Mouse (Mus musculus): ENCODE measurements at regions not wholly inside any gene's neighbourhood (a gene's known extent, or its start where the extent isn't known, plus 50 kb on each side); places are given as distances from the start of the nearest gene placed in this dataset.

GRCm38 (mm10) chr17:45821356-45821755 is 87.7 kb upstream of the 1600014C23Rik start:
- WGBS: 87% methylated on average over 7 of the region's 7 CpGs
- Histone ChIP-seq H3K36me3 (ENCODE audit: control insufficient read depth, insufficient read depth, low read length) (no peaks in the 10 kb centered on the region), H3K4me2 (ENCODE audit: low read length) (no peak overlapping the region), H3K27ac (replicated peaks in 1 of 2; ENCODE audit: control insufficient read depth in 1 of 2, insufficient read depth in 1 of 2, low read depth in 2 of 2, low read length in 2 of 2) (no peak overlapping the region), H3K9ac (ENCODE audit: low read length) (no peak overlapping the region), H3K4me3 (ENCODE audit: control insufficient read depth in 1 of 2, insufficient read depth in 1 of 2, low read depth in 1 of 2, low read length in 2 of 2) (no peak overlapping the region), H3K4me1 (ENCODE audit: control insufficient read depth in 2 of 2, insufficient read depth in 2 of 2, low read length in 2 of 2) (peaks cover under 1 to 3% of the 10 kb centered on the region in 2 experiments; a peak in 1 of 4 replicates), H3K9me3 (ENCODE audit: control insufficient read depth, low read length) (no peaks in the 10 kb centered on the region), H3K27me3 (ENCODE audit: control insufficient read depth, insufficient read depth, low read length) (peaks cover 18% of the 10 kb centered on the region)
- no peak for ATAC-seq (ENCODE audit: insufficient number of reproducible peaks, insufficient read depth, low FRiP score, low read depth)

- Histone ChIP-seq H3K4me1 (ENCODE audit: control insufficient read depth in 2 of 2, insufficient read depth in 2 of 2, low read length in 2 of 2) (peaks cover 15 to 22% of the 10 kb centered on the region in 2 experiments), H3K4me3 (ENCODE audit: control insufficient read depth in 1 of 2, insufficient read depth in 1 of 2, low read depth in 1 of 2, low read length in 2 of 2) (no peak overlapping the region), H3K27me3 (ENCODE audit: control insufficient read depth, insufficient read depth, low read length) (peaks cover 14% of the 10 kb centered on the region), H3K27ac (replicated peaks in 1 of 2; ENCODE audit: control insufficient read depth in 1 of 2, insufficient read depth in 1 of 2, low read depth in 2 of 2, low read length in 2 of 2) (no peak overlapping the region), H3K9ac (ENCODE audit: low read length) (no peak overlapping the region), H3K36me3 (ENCODE audit: control insufficient read depth, insufficient read depth, low read length) (no peaks in the 10 kb centered on the region), H3K9me3 (ENCODE audit: control insufficient read depth, low read length) (no peaks in the 10 kb centered on the region), H3K4me2 (ENCODE audit: low read length) (no peak overlapping the region)
- ATAC-seq (ENCODE audit: insufficient number of reproducible peaks, insufficient read depth, low FRiP score, low read depth): no peak
- WGBS: 84% methylated on average over 8 of the region's 8 CpGs
Measured at GRCm38 (mm10) chr17:45819143-45819542, 85.5 kb upstream of the 1600014C23Rik start.

- peaks cover 19% of the 10 kb centered on the region for H3K27me3 ChIP-seq (ENCODE audit: control insufficient read depth, insufficient read depth, low read length)
- H3K27ac ChIP-seq (replicated peaks in 1 of 2; ENCODE audit: control insufficient read depth in 1 of 2, insufficient read depth in 1 of 2, low read depth in 2 of 2, low read length in 2 of 2): no peak overlapping the region
- WGBS: 79% methylated on average over 3 of the region's 3 CpGs
- ATAC-seq (ENCODE audit: insufficient number of reproducible peaks, insufficient read depth, low FRiP score, low read depth): no peak
- no peaks in the 10 kb centered on the region for H3K9me3 ChIP-seq (ENCODE audit: control insufficient read depth, low read length)
- H3K4me3 ChIP-seq (ENCODE audit: control insufficient read depth in 1 of 2, insufficient read depth in 1 of 2, low read depth in 1 of 2, low read length in 2 of 2): no peak overlapping the region
- no peak overlapping the region for H3K4me2 ChIP-seq (ENCODE audit: low read length)
- H3K4me1 ChIP-seq (ENCODE audit: control insufficient read depth in 2 of 2, insufficient read depth in 2 of 2, low read length in 2 of 2): peaks cover 30 to 37% of the 10 kb centered on the region in 2 experiments
- H3K36me3 ChIP-seq (ENCODE audit: control insufficient read depth, insufficient read depth, low read length): no peaks in the 10 kb centered on the region
- no peak overlapping the region for H3K9ac ChIP-seq (ENCODE audit: low read length)
Measured at GRCm38 (mm10) chr17:45816566-45816965, 82.9 kb upstream of the 1600014C23Rik start.

- ATAC-seq (ENCODE audit: insufficient number of reproducible peaks, insufficient read depth, low FRiP score, low read depth): no peak
Measured at GRCm38 (mm10) chr17:45815833-45816232, 82.2 kb upstream of the 1600014C23Rik start.

GRCm38 (mm10) chr17:45815341-45815740 is 81.7 kb upstream of the 1600014C23Rik start:
- ATAC-seq (ENCODE audit: insufficient number of reproducible peaks, insufficient read depth, low FRiP score, low read depth): no peak
- peaks cover 20% of the 10 kb centered on the region for H3K27me3 ChIP-seq (ENCODE audit: control insufficient read depth, insufficient read depth, low read length)

More at GRCm38 (mm10) chr17:45815833-45816232, 82.2 kb upstream of the 1600014C23Rik start:
- H3K4me2 ChIP-seq (ENCODE audit: low read length): no peak overlapping the region
- WGBS: 24% methylated on average over 2 of the region's 2 CpGs
- H3K36me3 ChIP-seq (ENCODE audit: control insufficient read depth, insufficient read depth, low read length): no peaks in the 10 kb centered on the region
- H3K27ac ChIP-seq (replicated peaks in 1 of 2; ENCODE audit: control insufficient read depth in 1 of 2, insufficient read depth in 1 of 2, low read depth in 2 of 2, low read length in 2 of 2): no peak overlapping the region
- H3K9me3 ChIP-seq (ENCODE audit: control insufficient read depth, low read length): no peaks in the 10 kb centered on the region
- H3K4me1 ChIP-seq (ENCODE audit: control insufficient read depth in 2 of 2, insufficient read depth in 2 of 2, low read length in 2 of 2): peaks cover 30 to 38% of the 10 kb centered on the region in 2 experiments
- H3K9ac ChIP-seq (ENCODE audit: low read length): no peak overlapping the region
- H3K27me3 ChIP-seq (ENCODE audit: control insufficient read depth, insufficient read depth, low read length): peaks cover 23% of the 10 kb centered on the region
- no peak overlapping the region for H3K4me3 ChIP-seq (ENCODE audit: control insufficient read depth in 1 of 2, insufficient read depth in 1 of 2, low read depth in 1 of 2, low read length in 2 of 2)

GRCm38 (mm10) chr17:45814586-45814985 is 80.9 kb upstream of the 1600014C23Rik start:
- H3K36me3 ChIP-seq (ENCODE audit: control insufficient read depth, insufficient read depth, low read length): no peaks in the 10 kb centered on the region
- 23% methylated on average over 11 of the region's 11 CpGs for WGBS
- no peak overlapping the region for H3K4me3 ChIP-seq (ENCODE audit: control insufficient read depth in 1 of 2, insufficient read depth in 1 of 2, low read depth in 1 of 2, low read length in 2 of 2)
- no peak overlapping the region for H3K27ac ChIP-seq (replicated peaks in 1 of 2; ENCODE audit: control insufficient read depth in 1 of 2, insufficient read depth in 1 of 2, low read depth in 2 of 2, low read length in 2 of 2)
- no peak overlapping the region for H3K9ac ChIP-seq (ENCODE audit: low read length)
- peaks cover 30 to 38% of the 10 kb centered on the region in 2 experiments for H3K4me1 ChIP-seq (ENCODE audit: control insufficient read depth in 2 of 2, insufficient read depth in 2 of 2, low read length in 2 of 2)
- no peak overlapping the region for H3K4me2 ChIP-seq (ENCODE audit: low read length)
- H3K27me3 ChIP-seq (ENCODE audit: control insufficient read depth, insufficient read depth, low read length): peaks cover 18% of the 10 kb centered on the region
- H3K9me3 ChIP-seq (ENCODE audit: control insufficient read depth, low read length): no peaks in the 10 kb centered on the region
- ATAC-seq (ENCODE audit: insufficient number of reproducible peaks, insufficient read depth, low FRiP score, low read depth): no peak

More at GRCm38 (mm10) chr17:45815341-45815740, 81.7 kb upstream of the 1600014C23Rik start:
- Histone ChIP-seq H3K9me3 (ENCODE audit: control insufficient read depth, low read length) (no peaks in the 10 kb centered on the region), H3K4me1 (ENCODE audit: control insufficient read depth in 2 of 2, insufficient read depth in 2 of 2, low read length in 2 of 2) (peaks cover 30 to 38% of the 10 kb centered on the region in 2 experiments), H3K27ac (replicated peaks in 1 of 2; ENCODE audit: control insufficient read depth in 1 of 2, insufficient read depth in 1 of 2, low read depth in 2 of 2, low read length in 2 of 2) (no peak overlapping the region), H3K9ac (ENCODE audit: low read length) (no peak overlapping the region), H3K4me2 (ENCODE audit: low read length) (no peak overlapping the region), H3K4me3 (ENCODE audit: control insufficient read depth in 1 of 2, insufficient read depth in 1 of 2, low read depth in 1 of 2, low read length in 2 of 2) (no peak overlapping the region), H3K36me3 (ENCODE audit: control insufficient read depth, insufficient read depth, low read length) (no peaks in the 10 kb centered on the region)
- whole genome bisulfite sequencing: 34% methylated on average over 7 of the region's 7 CpGs

- no peak overlapping the region for H3K4me2 ChIP-seq (ENCODE audit: low read length)
- H3K27ac ChIP-seq (replicated peaks in 1 of 2; ENCODE audit: control insufficient read depth in 1 of 2, insufficient read depth in 1 of 2, low read depth in 2 of 2, low read length in 2 of 2): no peak overlapping the region
- WGBS: 79% methylated on average over 5 of the region's 5 CpGs
- H3K9me3 ChIP-seq (ENCODE audit: control insufficient read depth, low read length): no peaks in the 10 kb centered on the region
- no peak overlapping the region for H3K9ac ChIP-seq (ENCODE audit: low read length)
- no peak overlapping the region for H3K4me3 ChIP-seq (ENCODE audit: control insufficient read depth in 1 of 2, insufficient read depth in 1 of 2, low read depth in 1 of 2, low read length in 2 of 2)
- H3K36me3 ChIP-seq (ENCODE audit: control insufficient read depth, insufficient read depth, low read length): no peaks in the 10 kb centered on the region
- no peak for ATAC-seq (ENCODE audit: insufficient number of reproducible peaks, insufficient read depth, low FRiP score, low read depth)
- peaks cover 14% of the 10 kb centered on the region for H3K27me3 ChIP-seq (ENCODE audit: control insufficient read depth, insufficient read depth, low read length)
- H3K4me1 ChIP-seq (ENCODE audit: control insufficient read depth in 2 of 2, insufficient read depth in 2 of 2, low read length in 2 of 2): peaks cover 30 to 38% of the 10 kb centered on the region in 2 experiments
Measured at GRCm38 (mm10) chr17:45813956-45814355, 80.3 kb upstream of the 1600014C23Rik start.

All from heart, embryonic 14.5 days (tissue).